Mouse (Mus musculus) left cerebral cortex, postnatal 10 days (tissue): Measurements from ENCODE around the gene Slc7a6os. TPM values are rescaled to one million over a fixed set of nuclear protein-coding genes. Genes with fewer than 3 reads are reported as not detected.

Experiments
- DNase-seq, 2 experiments: peaks; one replicate each; pipeline ENCODE4 v3.0.0; 2021 to 2022; ENCODE audit warnings: low spot score in 2 of 2, mixed read lengths in 1 of 2; ENCODE audit errors: extremely low spot score in 1 of 2
- intact Hi-C: fragments of 180-260 bp; cut with DNase I; formaldehyde crosslinking; loops from one replicate; pipeline ENCODE4 v1.15.1; 2025
- total RNA-seq, 2 experiments: library from RNA; stranded (reverse); gene quantifications; 2 replicates each; pipeline ENCODE4 v1.2.3; 2021

The Slc7a6os gene
- total RNA-seq, 2 experiments from 2014 or later = 28.8 to 30.4 TPM

DNA sequence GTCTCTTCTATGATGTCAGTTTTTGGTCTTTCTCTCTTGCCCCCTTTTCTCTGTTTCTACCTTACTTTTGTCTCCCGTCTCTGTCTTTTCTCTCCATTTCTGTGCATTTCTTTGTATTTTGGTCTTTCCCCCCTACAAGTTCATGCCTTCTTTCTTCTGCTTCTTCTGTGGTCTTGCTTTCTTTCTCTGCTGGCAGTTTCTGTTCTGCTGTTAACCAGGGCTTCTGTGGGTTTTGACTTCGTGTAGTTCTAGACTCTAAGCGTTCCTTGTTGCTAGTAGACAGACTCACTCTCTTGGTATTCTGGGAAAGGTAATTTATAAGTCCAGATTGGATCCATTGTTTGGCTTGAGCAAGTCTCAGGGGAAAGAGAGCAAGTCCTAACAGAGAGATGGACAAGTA lies 24.3 kb downstream of the Slc7a6os start:
- intact Hi-C loops = no loop called here
- DNase-seq = no peak

DNA sequence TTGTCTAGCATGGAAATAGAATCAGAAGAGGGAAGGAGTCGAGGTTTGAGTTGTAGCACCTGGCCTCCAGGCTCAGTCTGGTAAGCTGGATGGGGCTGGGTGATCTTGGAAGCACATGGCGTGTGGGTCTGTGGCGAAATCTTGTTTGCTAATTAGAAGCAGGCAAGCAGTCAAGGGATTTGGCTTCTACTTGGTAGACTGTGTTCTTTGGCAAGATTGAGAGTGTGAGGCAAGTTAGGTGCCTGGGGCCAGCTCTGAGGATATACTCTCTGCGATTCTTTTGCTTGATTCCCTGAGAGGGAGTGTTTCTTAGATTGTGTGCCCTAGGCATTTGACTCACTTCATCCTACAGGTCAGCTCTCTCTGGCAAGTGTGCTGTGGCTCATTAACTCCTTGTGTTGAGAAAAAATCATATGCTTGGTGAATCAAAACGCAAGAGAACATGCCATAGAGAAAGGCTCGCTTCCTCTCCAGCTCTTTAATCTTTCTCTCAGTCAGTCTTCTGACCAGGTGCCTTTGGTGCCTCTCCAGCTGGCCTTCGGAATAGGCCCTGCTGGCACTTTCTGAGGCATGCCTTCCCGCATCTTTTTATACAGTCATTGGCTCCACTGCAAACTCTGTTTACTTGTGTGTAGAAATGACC lies 25.0 kb downstream of the Slc7a6os start:
- intact Hi-C loops = no loop called here
- no peak for DNase-seq

- DNase-seq = no peak
- intact Hi-C loops = no loop called here
These were observed 32.3 kb downstream of the Slc7a6os start for GRCm38 (mm10) chr8:106178428-106178827.

GRCm38 (mm10) chr8:106177594-106177993 lies 33.1 kb downstream of the Slc7a6os start:
- no peak for DNase-seq
- intact Hi-C loops = no loop called here

GRCm38 (mm10) chr8:106176891-106177290 lies 33.8 kb downstream of the Slc7a6os start:
- intact Hi-C loops = no loop called here
- DNase-seq = no peak

DNA sequence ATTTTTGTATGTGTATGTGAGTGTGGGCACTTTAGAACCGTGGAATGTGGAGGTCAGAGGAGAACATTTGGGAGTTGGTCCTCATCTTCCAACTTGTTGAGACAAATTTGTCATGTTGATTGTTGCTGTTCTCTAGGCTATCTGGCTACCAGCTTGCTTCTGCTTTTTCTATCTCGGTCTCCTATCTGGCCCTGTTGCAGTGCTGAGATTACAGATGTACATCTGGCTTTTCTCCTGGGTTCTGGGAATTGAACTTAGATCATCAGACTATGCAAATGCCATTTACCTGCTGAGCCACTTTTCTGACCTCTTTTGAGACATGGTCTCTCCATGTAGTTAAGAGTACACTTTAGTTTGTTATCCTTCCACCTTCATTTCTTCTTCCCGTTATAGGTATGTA lies 37.2 kb downstream of the Slc7a6os start:
- intact Hi-C loops = no loop called here
- DNase-seq = no peak

- no peak for DNase-seq
- intact Hi-C loops = no loop called here
These were observed 40.7 kb downstream of the Slc7a6os start for GRCm38 (mm10) chr8:106169934-106170480.

DNA sequence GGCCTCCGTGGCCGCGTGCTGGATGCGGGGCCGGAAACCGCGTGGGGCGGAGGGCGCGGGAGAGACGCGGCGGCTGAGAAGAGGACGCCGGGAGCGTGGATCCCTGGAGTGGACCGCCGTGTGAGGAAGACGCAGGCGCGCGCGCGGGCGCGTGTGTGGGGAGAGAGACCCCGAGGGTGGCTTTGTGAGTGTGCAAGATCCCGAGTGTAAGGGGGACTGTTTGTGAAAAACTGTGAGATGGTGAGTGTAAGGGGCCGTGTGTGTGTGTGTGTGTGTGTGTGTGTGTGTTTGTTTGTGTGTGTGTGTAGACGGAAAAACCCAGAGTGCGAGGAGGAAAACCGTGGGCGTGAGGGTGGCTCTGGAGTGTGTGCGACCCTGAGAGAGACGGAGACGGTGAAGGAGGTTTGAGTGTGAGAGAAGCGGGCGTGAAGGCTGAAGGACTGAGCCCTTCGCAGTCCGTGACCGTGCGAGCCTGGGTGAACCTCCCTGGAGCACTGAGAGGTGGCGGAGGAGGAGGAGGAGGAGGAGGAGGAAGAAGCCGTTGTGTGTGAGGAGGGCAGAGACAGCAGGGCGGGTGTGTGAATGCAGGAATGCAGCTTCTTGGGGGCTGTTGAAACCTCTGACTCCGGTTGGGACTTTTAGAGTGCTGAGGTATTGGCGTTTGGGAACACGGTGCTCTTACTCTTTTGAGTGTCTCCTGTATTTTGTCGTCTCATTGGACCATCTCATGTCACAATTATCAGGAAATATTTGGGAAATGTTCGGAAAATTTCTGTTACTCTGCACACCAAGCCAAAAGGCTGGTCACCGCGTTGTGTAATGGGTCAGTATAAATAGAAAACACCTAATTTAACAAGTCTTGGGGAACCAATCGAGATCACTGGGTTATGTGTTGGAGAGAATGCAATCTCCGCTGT lies 41.5 kb downstream of the Slc7a6os start:
- peak; percentile 43 to 65 for DNase-seq
- intact Hi-C loops = no loop called here

GRCm38 (mm10) chr8:106168356-106169016 lies 42.2 kb downstream of the Slc7a6os start, which contains the start of gene Slc7a6:
Gene Slc7a6, plus strand, starts transcription at chr8:106168857.
- peak; percentile 75 to 91 for DNase-seq
- intact Hi-C loops = no loop called here

GRCm38 (mm10) chr8:106165460-106165859 lies 45.3 kb downstream of the Slc7a6os start:
- DNase-seq = peak; percentile 48 to 74
- intact Hi-C loops = no loop called here

DNA sequence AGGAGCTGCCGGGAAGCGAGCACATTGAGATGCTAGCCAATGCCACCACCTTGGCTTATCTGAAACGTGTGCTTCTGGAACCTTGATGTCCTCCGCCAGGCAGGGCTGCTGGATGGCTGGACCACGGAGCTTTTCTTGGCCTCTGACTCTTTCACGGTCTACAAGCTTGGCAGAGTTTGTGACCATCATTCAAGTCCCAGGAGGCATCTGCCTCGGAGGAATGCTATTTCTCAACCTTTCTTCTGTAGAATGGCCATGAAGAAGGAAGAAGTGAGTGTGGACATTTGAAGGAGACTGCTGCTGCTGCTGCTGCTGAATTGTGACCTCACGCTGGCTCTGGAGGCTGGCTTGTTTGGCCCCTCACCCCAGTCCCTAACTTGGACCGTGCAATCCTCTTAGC lies 47.5 kb downstream of the Slc7a6os start:
- DNase-seq = no peak
- intact Hi-C loops = loop anchor here (5.0 kb wide), 1 partner anchor 34 kb away; no protein-coding TSS in a partner anchor

GRCm38 (mm10) chr8:106159876-106160275 lies 50.9 kb downstream of the Slc7a6os start:
- intact Hi-C loops = loop anchor here (5.0 kb wide), 1 partner anchor 37 kb away; no protein-coding TSS in a partner anchor
- no peak for DNase-seq

DNA sequence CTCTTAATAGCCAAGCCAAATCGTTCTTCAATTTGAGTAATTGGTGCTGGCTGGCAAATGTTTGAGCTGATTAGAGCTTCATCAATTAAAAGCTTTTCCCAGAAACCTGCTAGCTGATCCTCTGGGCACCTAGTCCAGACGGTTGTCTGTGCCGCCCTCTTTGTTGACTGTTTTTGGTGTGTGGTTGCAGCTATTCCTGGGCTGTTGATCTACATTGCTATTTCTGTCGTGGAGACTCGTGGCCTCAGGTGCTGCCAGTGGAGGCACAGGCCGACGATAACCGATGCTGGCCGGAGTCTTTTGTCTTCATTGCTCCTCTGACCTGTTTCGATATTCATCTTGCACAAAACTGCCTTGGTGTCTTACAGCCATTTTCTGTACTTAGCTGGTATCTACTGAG lies 52.4 kb downstream of the Slc7a6os start:
- intact Hi-C loops = no loop called here
- no peak for DNase-seq

- DNase-seq = no peak
- intact Hi-C loops = no loop called here
These were observed 53.3 kb downstream of the Slc7a6os start for GRCm38 (mm10) chr8:106157419-106157818.

GRCm38 (mm10) chr8:106152876-106153275 lies 57.9 kb downstream of the Slc7a6os start:
- DNase-seq = no peak
- intact Hi-C loops = no loop called here

- DNase-seq = no peak
- intact Hi-C loops = no loop called here
These were observed 59.7 kb downstream of the Slc7a6os start for GRCm38 (mm10) chr8:106151041-106151440.
